Mouse (Mus musculus) ES-E14 (cell line): ENCODE data around the gene Dnaja3. TPM values are rescaled to one million over a fixed set of nuclear protein-coding genes. Genes with fewer than 3 reads are reported as not detected.

Source experiments
- DNase-seq: peaks from one replicate; pipeline ENCODE4 v3.0.0-alpha.2; 2013; ENCODE audit warnings: low read depth, low spot score
- H3K27ac ChIP-seq: 2 replicates; pipeline ENCODE4 v1.5.1; 2012; ENCODE audit warnings: low read depth, mild to moderate bottlenecking, low read length, moderate library complexity, mixed read lengths; ENCODE audit not compliant: poor library complexity, insufficient read depth, severe bottlenecking
- H3K36me3 ChIP-seq: 2 replicates; pipeline ENCODE4 v1.6.1; 2012; ENCODE audit warnings: mild to moderate bottlenecking, low read length, moderate library complexity, mixed read lengths; ENCODE audit not compliant: control insufficient read depth, poor library complexity, insufficient read depth, severe bottlenecking
- H3K4me1 ChIP-seq, 2 experiments: fragments of 150-350 bp in 1 of 2; sonication (generic) in 1 of 2; 2 replicates each; pipeline ENCODE4 v1.6.1; 2012; ENCODE audit warnings: low read length in 2 of 2, mild to moderate bottlenecking in 1 of 2, mixed read lengths in 1 of 2; ENCODE audit not compliant: control insufficient read depth in 2 of 2, insufficient read depth in 2 of 2, poor library complexity in 1 of 2
- H3K4me3 ChIP-seq, 2 experiments: fragments of 150-350 bp in 1 of 2; sonication (generic) in 1 of 2; 2 replicates each; pipeline ENCODE4 v1.5.1; 2012; ENCODE audit warnings: low read length in 2 of 2, low read depth in 1 of 2, mild to moderate bottlenecking in 1 of 2, mixed read lengths in 1 of 2; ENCODE audit not compliant: insufficient read depth in 1 of 2, poor library complexity in 1 of 2, severe bottlenecking in 1 of 2
- H3K9ac ChIP-seq: 2 replicates; pipeline ENCODE4 v1.6.1; 2012; ENCODE audit warnings: low read depth, mild to moderate bottlenecking, low read length, mixed read lengths; ENCODE audit not compliant: poor library complexity, insufficient read depth, severe bottlenecking
- H3K9me3 ChIP-seq: fragments of 150-350 bp; sonication (generic); 2 replicates; pipeline ENCODE4 v1.6.1; 2012; ENCODE audit warnings: low read depth, mild to moderate bottlenecking, low read length; ENCODE audit not compliant: control insufficient read depth, insufficient read depth
- CHD2 ChIP-seq: IDR thresholded peaks from 2 replicates; pipeline ENCODE4 v1.6.1; 2014; ENCODE audit warnings: mild to moderate bottlenecking, low read depth, low read length, inconsistent platforms
- HCFC1 ChIP-seq: IDR thresholded peaks from 2 replicates; pipeline ENCODE4 v1.6.1; 2012; ENCODE audit warnings: low read length, inconsistent platforms, borderline replicate concordance; ENCODE audit not compliant: insufficient read depth
- MAFK ChIP-seq: IDR thresholded peaks from 2 replicates; pipeline ENCODE4 v1.6.1; 2014; ENCODE audit warnings: mild to moderate bottlenecking, low read depth, low read length, inconsistent platforms; ENCODE audit not compliant: insufficient read depth
- ZC3H11A ChIP-seq: IDR thresholded peaks from 2 replicates; pipeline ENCODE4 v1.6.1; 2012; ENCODE audit warnings: low read depth, mild to moderate bottlenecking, inconsistent platforms, low read length, borderline replicate concordance
- ZNF384 ChIP-seq: IDR thresholded peaks from 2 replicates; pipeline ENCODE4 v1.6.1; 2012; ENCODE audit warnings: low read depth, low read length, inconsistent platforms
- in situ Hi-C, 2 experiments: fragments of 600-800 bp; cut with MboI; formaldehyde crosslinking; loops; one replicate each; pipeline ENCODE4 v1.15.1; 2025; ENCODE audit warnings: low sequenced_read_pairs in 2 of 2, inconsistent platforms in 1 of 2; ENCODE audit not compliant: unreplicated experiment in 2 of 2
- total RNA-seq: library from RNA; depleted of rRNA; stranded (reverse); fragments of 300-350 nt; gene quantifications from 2 replicates; pipeline ENCODE4 v1.2.3, GENCODE M21; 2012

Dnaja3 gene
- total RNA-seq, 1 experiment: 53.2 TPM

GRCm38 (mm10) chr16:4649692-4650091 is 9.9 kb downstream of the Dnaja3 start:
- TF ChIP-seq ZNF384: no peak
- no peak for TF ChIP-seq CHD2
- TF ChIP-seq MAFK: no peak
- no peak for TF ChIP-seq ZC3H11A
- no peak for TF ChIP-seq HCFC1
- H3K27ac ChIP-seq: no peak overlapping the region
- in situ Hi-C loops: no loop called here
- DNase-seq: no peak
- no peaks in the 10 kb centered on the region for H3K9me3 ChIP-seq
- no peak overlapping the region for H3K9ac ChIP-seq
- peak overlapping the region; percentile 21 to 28; a peak in 1 of 4 replicates for H3K4me3 ChIP-seq
- H3K36me3 ChIP-seq: peaks cover 8% of the 10 kb centered on the region; the same call in 1 of the 2 replicates
- peaks cover 0 to 12% of the 10 kb centered on the region in 2 experiments; a peak in 1 of 4 replicates for H3K4me1 ChIP-seq

- peaks cover 11% of the 10 kb centered on the region; the same call in 1 of the 2 replicates for H3K36me3 ChIP-seq
- no peak for DNase-seq
Measured at GRCm38 (mm10) chr16:4650161-4650560, 10.4 kb downstream of the Dnaja3 start.

GRCm38 (mm10) chr16:4651081-4651480 is 11.3 kb downstream of the Dnaja3 start:
- no peak for DNase-seq
- H3K27ac ChIP-seq: no peak overlapping the region
- peaks cover 13% of the 10 kb centered on the region; the same call in 1 of the 2 replicates for H3K36me3 ChIP-seq
- no peak overlapping the region for H3K4me3 ChIP-seq
- no peak overlapping the region for H3K9ac ChIP-seq
- H3K9me3 ChIP-seq: no peaks in the 10 kb centered on the region
- no peak for TF ChIP-seq CHD2
- TF ChIP-seq MAFK: no peak
- in situ Hi-C loops: no loop called here
- peaks cover 0 to 12% of the 10 kb centered on the region in 2 experiments; a peak in 1 of 4 replicates for H3K4me1 ChIP-seq

More at GRCm38 (mm10) chr16:4650161-4650560, 10.4 kb downstream of the Dnaja3 start:
- TF ChIP-seq ZNF384: no peak
- no peak for TF ChIP-seq MAFK
- TF ChIP-seq CHD2: no peak
- TF ChIP-seq HCFC1: no peak
- TF ChIP-seq ZC3H11A: no peak
- Histone ChIP-seq H3K9me3 (no peaks in the 10 kb centered on the region), H3K9ac (no peak overlapping the region; the same call in 1 of the 2 replicates), H3K27ac (no peak overlapping the region), H3K4me1 (peaks cover 0 to 12% of the 10 kb centered on the region in 2 experiments; a peak in 1 of 4 replicates), H3K4me3 (0 out of 4 replicates have a peak overlapping the region, but pooled peaks of 1 of the 2 experiments have one; percentile 28)
- in situ Hi-C loops: no loop called here

- no peak for DNase-seq
- H3K27ac ChIP-seq: no peak overlapping the region
- in situ Hi-C loops: no loop called here
- no peak overlapping the region for H3K9ac ChIP-seq
- H3K4me3 ChIP-seq: no peak overlapping the region
- TF ChIP-seq ZNF384 (no peak), HCFC1 (no peak), MAFK (no peak), ZC3H11A (no peak), CHD2 (no peak)
- H3K36me3 ChIP-seq: peaks cover 15% of the 10 kb centered on the region; the same call in 1 of the 2 replicates
- H3K4me1 ChIP-seq: peaks cover 0 to 16% of the 10 kb centered on the region in 2 experiments; a peak in 1 of 4 replicates
- no peaks in the 10 kb centered on the region for H3K9me3 ChIP-seq
Measured at GRCm38 (mm10) chr16:4651624-4652023, 11.8 kb downstream of the Dnaja3 start.
